Mouse (Mus musculus): ENCODE results near the gene 2410131K14Rik. TPM values are rescaled to one million over a fixed set of nuclear protein-coding genes. Genes with fewer than 3 reads are reported as not detected.

Gene 2410131K14Rik
- polyA plus RNA-seq, 1 experiment from 2014 or later: 13.8 TPM

DNA sequence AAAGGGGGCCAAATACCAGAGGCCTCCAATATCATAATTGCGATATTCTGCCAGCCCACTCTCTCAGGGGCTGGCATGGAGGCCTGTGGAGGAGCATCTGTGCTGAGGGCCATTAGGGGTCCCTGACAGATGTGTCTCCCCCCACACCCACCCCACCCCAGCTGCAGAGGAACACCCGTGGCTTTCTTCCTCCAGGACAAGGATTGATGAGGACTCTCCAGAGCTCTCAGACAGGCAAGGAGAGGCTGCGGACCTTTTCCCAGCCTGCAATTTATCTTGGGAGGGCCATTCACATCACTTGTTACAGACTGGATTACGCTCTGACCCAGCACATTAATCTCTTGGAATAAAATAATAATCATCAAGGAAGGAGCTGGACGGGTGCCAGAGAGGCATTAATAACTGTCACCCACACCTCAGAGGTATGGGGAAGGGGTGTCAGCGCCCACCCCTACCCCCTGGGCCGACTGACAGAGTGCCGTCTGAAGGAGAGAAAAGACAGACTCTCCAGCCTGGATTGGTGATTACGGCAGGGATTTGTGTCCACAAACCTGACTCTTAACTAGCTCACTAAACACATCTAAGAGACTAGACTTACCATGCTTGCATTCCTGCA, 21.8 kb upstream of the 2410131K14Rik start:
- Histone ChIP-seq H3K9ac (ENCODE audit: low read length) (no peak overlapping the region), H3K27me3 (ENCODE audit: control insufficient read depth, insufficient read depth, low read length) (no peaks in the 10 kb centered on the region), H3K27ac (replicated peaks; ENCODE audit: low read depth, low read length) (no peak overlapping the region), H3K9me3 (ENCODE audit: control insufficient read depth, low read length) (no peaks in the 10 kb centered on the region), H3K36me3 (ENCODE audit: control insufficient read depth, insufficient read depth, low read length) (no peaks in the 10 kb centered on the region; the same call in 1 of the 2 replicates), H3K4me1 (ENCODE audit: control insufficient read depth, insufficient read depth, low read length) (no peaks in the 10 kb centered on the region), H3K4me3 (ENCODE audit: low read depth, low read length) (no peak overlapping the region), H3K4me2 (ENCODE audit: low read depth, severe bottlenecking) (no peak overlapping the region)
- DNase-seq (ENCODE audit: low spot score) (no peak), ATAC-seq (ENCODE audit: insufficient number of reproducible peaks, low FRiP score, low TSS enrichment, low read depth) (no peak)
- WGBS: 40% methylated on average over 9 of the region's 9 CpGs

GRCm38 (mm10) chr5:118230071-118230611, 14.9 kb upstream of the 2410131K14Rik start:
- Histone ChIP-seq H3K9ac (ENCODE audit: low read length) (no peak overlapping the region), H3K27me3 (ENCODE audit: control insufficient read depth, insufficient read depth, low read length) (no peaks in the 10 kb centered on the region), H3K36me3 (ENCODE audit: control insufficient read depth, insufficient read depth, low read length) (no peaks in the 10 kb centered on the region; the same call in 1 of the 2 replicates), H3K4me2 (ENCODE audit: low read depth, severe bottlenecking) (no peak overlapping the region), H3K27ac (replicated peaks; ENCODE audit: low read depth, low read length) (no peak overlapping the region), H3K4me3 (ENCODE audit: low read depth, low read length) (no peak overlapping the region), H3K9me3 (ENCODE audit: control insufficient read depth, low read length) (no peaks in the 10 kb centered on the region), H3K4me1 (ENCODE audit: control insufficient read depth, insufficient read depth, low read length) (no peaks in the 10 kb centered on the region)
- DNase-seq (ENCODE audit: low spot score) (no peak), ATAC-seq (ENCODE audit: insufficient number of reproducible peaks, low FRiP score, low TSS enrichment, low read depth) (no peak)
- WGBS: 96% methylated on average over 13 of the region's 13 CpGs

- Histone ChIP-seq H3K4me1 (ENCODE audit: control insufficient read depth, insufficient read depth, low read length) (no peaks in the 10 kb centered on the region), H3K27ac (replicated peaks; ENCODE audit: low read depth, low read length) (no peak overlapping the region), H3K9ac (ENCODE audit: low read length) (no peak overlapping the region), H3K27me3 (ENCODE audit: control insufficient read depth, insufficient read depth, low read length) (no peaks in the 10 kb centered on the region), H3K4me3 (ENCODE audit: low read depth, low read length) (no peak overlapping the region), H3K4me2 (ENCODE audit: low read depth, severe bottlenecking) (no peak overlapping the region), H3K36me3 (ENCODE audit: control insufficient read depth, insufficient read depth, low read length) (0 out of 2 replicates have a peak, but pooled peaks cover 3% of the 10 kb centered on the region), H3K9me3 (ENCODE audit: control insufficient read depth, low read length) (no peaks in the 10 kb centered on the region)
- 81% methylated on average over 12 of the region's 12 CpGs for WGBS
- DNase-seq (ENCODE audit: low spot score) (no peak), ATAC-seq (ENCODE audit: insufficient number of reproducible peaks, low FRiP score, low TSS enrichment, low read depth) (no peak)
Measured at GRCm38 (mm10) chr5:118236891-118237290, 8.1 kb upstream of the 2410131K14Rik start.

GRCm38 (mm10) chr5:118239671-118240070, 5.4 kb upstream of the 2410131K14Rik start:
- Histone ChIP-seq H3K4me3 (ENCODE audit: low read depth, low read length) (no peak overlapping the region), H3K4me1 (ENCODE audit: control insufficient read depth, insufficient read depth, low read length) (no peaks in the 10 kb centered on the region), H3K36me3 (ENCODE audit: control insufficient read depth, insufficient read depth, low read length) (0 out of 2 replicates have a peak, but pooled peaks cover 3% of the 10 kb centered on the region), H3K9ac (ENCODE audit: low read length) (no peak overlapping the region), H3K27me3 (ENCODE audit: control insufficient read depth, insufficient read depth, low read length) (no peaks in the 10 kb centered on the region), H3K9me3 (ENCODE audit: control insufficient read depth, low read length) (no peaks in the 10 kb centered on the region), H3K4me2 (ENCODE audit: low read depth, severe bottlenecking) (no peak overlapping the region), H3K27ac (replicated peaks; ENCODE audit: low read depth, low read length) (no peak overlapping the region)
- DNase-seq (ENCODE audit: low spot score) (no peak), ATAC-seq (ENCODE audit: insufficient number of reproducible peaks, low FRiP score, low TSS enrichment, low read depth) (no peak)
- WGBS: 88% methylated on average over 12 of the region's 12 CpGs

- ATAC-seq (ENCODE audit: insufficient number of reproducible peaks, low FRiP score, low TSS enrichment, low read depth): peak; percentile 13
- H3K4me1 ChIP-seq (ENCODE audit: control insufficient read depth, insufficient read depth, low read length): peaks cover 12% of the 10 kb centered on the region
- no peaks in the 10 kb centered on the region; the same call in 1 of the 2 replicates for H3K36me3 ChIP-seq (ENCODE audit: control insufficient read depth, insufficient read depth, low read length)
Measured at GRCm38 (mm10) chr5:118245606-118246308, 730 bp downstream of the 2410131K14Rik start.

DNA sequence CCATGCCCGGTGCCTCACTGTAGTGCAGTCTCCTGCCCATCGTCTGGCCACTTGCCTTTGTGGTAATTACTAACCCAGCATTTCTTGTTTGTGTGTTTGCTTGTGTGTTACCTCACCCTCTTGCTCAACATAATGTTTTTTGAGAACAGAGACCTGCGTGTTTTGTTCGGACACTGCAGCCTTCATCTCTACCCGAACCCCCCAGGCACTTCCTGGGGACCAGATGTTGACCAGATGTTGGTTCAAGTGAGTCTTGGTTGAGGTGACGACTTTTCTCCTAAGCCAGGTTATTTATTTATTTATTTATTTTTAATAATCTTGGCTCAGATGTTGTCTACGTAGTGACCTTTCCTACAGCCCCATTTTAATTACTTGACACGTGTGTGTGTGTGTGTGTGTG, 2.4 kb downstream of the 2410131K14Rik start:
- H3K9ac ChIP-seq (ENCODE audit: low read length): no peak overlapping the region
- H3K4me2 ChIP-seq (ENCODE audit: low read depth, severe bottlenecking): no peak overlapping the region
- H3K9me3 ChIP-seq (ENCODE audit: control insufficient read depth, low read length): no peaks in the 10 kb centered on the region
- H3K4me1 ChIP-seq (ENCODE audit: control insufficient read depth, insufficient read depth, low read length): peaks cover 12% of the 10 kb centered on the region
- no peaks in the 10 kb centered on the region; the same call in 1 of the 2 replicates for H3K36me3 ChIP-seq (ENCODE audit: control insufficient read depth, insufficient read depth, low read length)
- ATAC-seq (ENCODE audit: insufficient number of reproducible peaks, low FRiP score, low TSS enrichment, low read depth) (no peak), DNase-seq (ENCODE audit: low spot score) (peak; percentile 49)
- H3K4me3 ChIP-seq (ENCODE audit: low read depth, low read length): no peak overlapping the region
- 33% methylated on average over 8 of the region's 8 CpGs for WGBS
- no peak overlapping the region for H3K27ac ChIP-seq (replicated peaks; ENCODE audit: low read depth, low read length)
- no peaks in the 10 kb centered on the region for H3K27me3 ChIP-seq (ENCODE audit: control insufficient read depth, insufficient read depth, low read length)

More at GRCm38 (mm10) chr5:118245606-118246308, 730 bp downstream of the 2410131K14Rik start:
- peak; percentile 34 for DNase-seq (ENCODE audit: low spot score)
- no peaks in the 10 kb centered on the region for H3K27me3 ChIP-seq (ENCODE audit: control insufficient read depth, insufficient read depth, low read length)
- H3K9me3 ChIP-seq (ENCODE audit: control insufficient read depth, low read length): no peaks in the 10 kb centered on the region
- H3K4me2 ChIP-seq (ENCODE audit: low read depth, severe bottlenecking): peak overlapping the region; percentile 81
- H3K4me3 ChIP-seq (ENCODE audit: low read depth, low read length): peak overlapping the region; percentile 70
- peak overlapping the region; percentile 57 for H3K9ac ChIP-seq (ENCODE audit: low read length)
- no peak overlapping the region; the same call in 1 of the 2 replicates for H3K27ac ChIP-seq (replicated peaks; ENCODE audit: low read depth, low read length)
- WGBS: 7% methylated on average over 15 of the region's 15 CpGs

- no peaks in the 10 kb centered on the region for H3K27me3 ChIP-seq (ENCODE audit: control insufficient read depth, insufficient read depth, low read length)
- WGBS: 96% methylated on average over 7 of the region's 7 CpGs
- no peaks in the 10 kb centered on the region for H3K9me3 ChIP-seq (ENCODE audit: control insufficient read depth, low read length)
- no peak overlapping the region for H3K4me2 ChIP-seq (ENCODE audit: low read depth, severe bottlenecking)
- DNase-seq (ENCODE audit: low spot score): no peak
- no peaks in the 10 kb centered on the region; the same call in 1 of the 2 replicates for H3K36me3 ChIP-seq (ENCODE audit: control insufficient read depth, insufficient read depth, low read length)
- H3K4me1 ChIP-seq (ENCODE audit: control insufficient read depth, insufficient read depth, low read length): peaks cover 11% of the 10 kb centered on the region
- no peak overlapping the region for H3K27ac ChIP-seq (replicated peaks; ENCODE audit: low read depth, low read length)
- H3K4me3 ChIP-seq (ENCODE audit: low read depth, low read length): no peak overlapping the region
- no peak for ATAC-seq (ENCODE audit: insufficient number of reproducible peaks, low FRiP score, low TSS enrichment, low read depth)
- no peak overlapping the region for H3K9ac ChIP-seq (ENCODE audit: low read length)
Measured at GRCm38 (mm10) chr5:118250987-118251386, 6.0 kb downstream of the 2410131K14Rik start.

GRCm38 (mm10) chr5:118253551-118253950, 8.5 kb downstream of the 2410131K14Rik start:
- ATAC-seq (ENCODE audit: insufficient number of reproducible peaks, low FRiP score, low TSS enrichment, low read depth) (no peak), DNase-seq (ENCODE audit: low spot score) (no peak)
- Histone ChIP-seq H3K9ac (ENCODE audit: low read length) (no peak overlapping the region), H3K27ac (replicated peaks; ENCODE audit: low read depth, low read length) (no peak overlapping the region), H3K4me1 (ENCODE audit: control insufficient read depth, insufficient read depth, low read length) (no peaks in the 10 kb centered on the region), H3K36me3 (ENCODE audit: control insufficient read depth, insufficient read depth, low read length) (peaks cover 3% of the 10 kb centered on the region; the same call in 1 of the 2 replicates), H3K9me3 (ENCODE audit: control insufficient read depth, low read length) (no peaks in the 10 kb centered on the region), H3K4me2 (ENCODE audit: low read depth, severe bottlenecking) (no peak overlapping the region), H3K4me3 (ENCODE audit: low read depth, low read length) (no peak overlapping the region), H3K27me3 (ENCODE audit: control insufficient read depth, insufficient read depth, low read length) (no peaks in the 10 kb centered on the region)
- 78% methylated on average over 3 of the region's 3 CpGs for WGBS

All from limb, embryonic 11.5 days (tissue).